Mouse (Mus musculus): ENCODE data around the gene Pnpo. TPM values are rescaled to one million over a fixed set of nuclear protein-coding genes. Genes with fewer than 3 reads are reported as not detected.

Pnpo gene
- polyA plus RNA-seq, 1 experiment from 2014 or later: 18.4 TPM

DNA sequence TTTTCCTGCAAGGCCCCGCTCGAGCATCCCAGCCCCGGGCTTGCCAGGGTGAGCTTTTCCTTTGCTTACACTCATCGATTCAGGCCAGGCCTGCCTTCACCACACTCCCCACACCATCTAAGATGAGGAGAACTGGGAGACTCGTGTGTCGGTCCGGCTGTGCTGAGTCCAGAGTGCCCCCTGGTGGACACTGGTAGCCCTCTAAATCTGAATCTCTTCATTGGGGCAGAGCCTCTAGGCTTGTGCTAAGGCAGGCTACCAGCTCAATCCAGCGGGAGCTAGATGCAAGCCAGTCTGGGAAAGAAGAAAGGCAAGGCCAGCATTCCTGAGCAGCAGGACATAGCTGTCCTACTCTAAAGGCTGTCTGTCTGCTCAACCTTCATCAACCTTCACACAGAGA lies 19.8 kb upstream of the Pnpo start:
- H3K27me3 ChIP-seq (ENCODE audit: insufficient read depth, low read length): no peaks in the 10 kb centered on the region
- H3K4me2 ChIP-seq: no peak overlapping the region
- peaks cover 44% of the 10 kb centered on the region for H3K36me3 ChIP-seq (ENCODE audit: insufficient read depth)
- H3K4me3 ChIP-seq (ENCODE audit: low read depth, low read length): no peak overlapping the region
- ATAC-seq (ENCODE audit: insufficient read depth): peak; percentile 80
- no peak overlapping the region for H3K27ac ChIP-seq (ENCODE audit: low read depth)
- H3K4me1 ChIP-seq (ENCODE audit: insufficient read depth): peaks cover 9% of the 10 kb centered on the region
- no peak overlapping the region for H3K9ac ChIP-seq
- peak; percentile 95 for DNase-seq
- 15% methylated on average over 8 of the region's 8 CpGs for WGBS
- TF ChIP-seq CTCF (IDR thresholded peaks at IDR 0.05; ENCODE audit: low read depth): peak; percentile 94
- no peaks in the 10 kb centered on the region for H3K9me3 ChIP-seq (ENCODE audit: low read depth, low read length)

GRCm38 (mm10) chr11:96957061-96957805 lies 13.4 kb upstream of the Pnpo start:
- TF ChIP-seq CTCF (IDR thresholded peaks at IDR 0.05; ENCODE audit: low read depth): no peak
- no peaks in the 10 kb centered on the region for H3K27me3 ChIP-seq (ENCODE audit: insufficient read depth, low read length)
- no peaks in the 10 kb centered on the region for H3K9me3 ChIP-seq (ENCODE audit: low read depth, low read length)
- H3K4me2 ChIP-seq: no peak overlapping the region
- peaks cover 91% of the 10 kb centered on the region for H3K36me3 ChIP-seq (ENCODE audit: insufficient read depth)
- H3K9ac ChIP-seq: no peak overlapping the region
- WGBS: 82% methylated on average over 10 of the region's 10 CpGs
- no peak overlapping the region for H3K27ac ChIP-seq (ENCODE audit: low read depth)
- no peak overlapping the region for H3K4me3 ChIP-seq (ENCODE audit: low read depth, low read length)
- DNase-seq: no peak
- no peak for ATAC-seq (ENCODE audit: insufficient read depth)
- no peaks in the 10 kb centered on the region for H3K4me1 ChIP-seq (ENCODE audit: insufficient read depth)

- WGBS: 57% methylated on average over 20 of the region's 20 CpGs
- peak; percentile 58 for TF ChIP-seq CTCF (IDR thresholded peaks at IDR 0.05; ENCODE audit: low read depth)
These were observed 12.4 kb upstream of the Pnpo start for GRCm38 (mm10) chr11:96956009-96956724.

GRCm38 (mm10) chr11:96955094-96955493 lies 11.3 kb upstream of the Pnpo start:
- 90% methylated on average over 4 of the region's 4 CpGs for WGBS
- Histone ChIP-seq H3K4me2 (no peak overlapping the region), H3K9me3 (ENCODE audit: low read depth, low read length) (no peaks in the 10 kb centered on the region), H3K4me1 (ENCODE audit: insufficient read depth) (no peaks in the 10 kb centered on the region), H3K9ac (no peak overlapping the region), H3K4me3 (ENCODE audit: low read depth, low read length) (no peak overlapping the region), H3K27ac (ENCODE audit: low read depth) (no peak overlapping the region), H3K36me3 (ENCODE audit: insufficient read depth) (peaks cover 84% of the 10 kb centered on the region), H3K27me3 (ENCODE audit: insufficient read depth, low read length) (no peaks in the 10 kb centered on the region)
- ATAC-seq (ENCODE audit: insufficient read depth): no peak
- no peak for TF ChIP-seq CTCF (IDR thresholded peaks at IDR 0.05; ENCODE audit: low read depth)
- no peak for DNase-seq

More at GRCm38 (mm10) chr11:96956009-96956724, 12.4 kb upstream of the Pnpo start:
- Histone ChIP-seq H3K36me3 (ENCODE audit: insufficient read depth) (peaks cover 91% of the 10 kb centered on the region), H3K27me3 (ENCODE audit: insufficient read depth, low read length) (no peaks in the 10 kb centered on the region), H3K9me3 (ENCODE audit: low read depth, low read length) (no peaks in the 10 kb centered on the region), H3K27ac (ENCODE audit: low read depth) (no peak overlapping the region), H3K4me1 (ENCODE audit: insufficient read depth) (no peaks in the 10 kb centered on the region), H3K4me3 (ENCODE audit: low read depth, low read length) (no peak overlapping the region), H3K4me2 (no peak overlapping the region), H3K9ac (no peak overlapping the region)
- DNase-seq: no peak
- ATAC-seq (ENCODE audit: insufficient read depth): no peak

GRCm38 (mm10) chr11:96952896-96953295 lies 9.1 kb upstream of the Pnpo start:
- no peak for DNase-seq
- H3K4me3 ChIP-seq (ENCODE audit: low read depth, low read length): no peak overlapping the region
- H3K4me2 ChIP-seq: no peak overlapping the region
- no peak overlapping the region for H3K27ac ChIP-seq (ENCODE audit: low read depth)
- peaks cover 67% of the 10 kb centered on the region for H3K36me3 ChIP-seq (ENCODE audit: insufficient read depth)
- H3K9ac ChIP-seq: no peak overlapping the region
- H3K4me1 ChIP-seq (ENCODE audit: insufficient read depth): no peaks in the 10 kb centered on the region
- ATAC-seq (ENCODE audit: insufficient read depth): no peak
- no peaks in the 10 kb centered on the region for H3K9me3 ChIP-seq (ENCODE audit: low read depth, low read length)
- WGBS: 68% methylated on average over 6 of the region's 6 CpGs
- no peaks in the 10 kb centered on the region for H3K27me3 ChIP-seq (ENCODE audit: insufficient read depth, low read length)
- no peak for TF ChIP-seq CTCF (IDR thresholded peaks at IDR 0.05; ENCODE audit: low read depth)

DNA sequence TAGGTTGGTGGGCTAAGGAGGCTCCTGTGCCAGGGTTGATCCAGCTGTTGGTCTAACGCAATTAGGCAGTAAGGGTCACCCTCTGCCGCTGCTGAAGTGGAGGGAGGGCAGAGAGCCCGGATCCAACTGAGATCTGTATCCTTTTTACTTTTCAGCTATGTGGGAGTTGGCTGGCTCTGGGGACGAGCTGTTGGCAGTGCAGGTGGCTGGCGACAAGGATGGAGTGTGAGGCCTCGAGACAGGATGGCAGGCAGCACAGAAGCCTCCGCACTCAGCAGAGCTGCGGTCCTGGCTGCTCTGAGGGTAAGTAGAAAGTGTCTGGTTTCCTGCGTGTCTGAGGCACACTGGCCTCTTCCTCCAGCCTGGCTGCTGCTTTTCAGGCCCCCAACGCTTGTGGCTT lies 8.6 kb upstream of the Pnpo start:
- Histone ChIP-seq H3K9me3 (ENCODE audit: low read depth, low read length) (no peaks in the 10 kb centered on the region), H3K4me3 (ENCODE audit: low read depth, low read length) (no peak overlapping the region), H3K27ac (ENCODE audit: low read depth) (no peak overlapping the region), H3K36me3 (ENCODE audit: insufficient read depth) (peaks cover 62% of the 10 kb centered on the region), H3K4me2 (no peak overlapping the region), H3K4me1 (ENCODE audit: insufficient read depth) (no peaks in the 10 kb centered on the region), H3K9ac (no peak overlapping the region), H3K27me3 (ENCODE audit: insufficient read depth, low read length) (no peaks in the 10 kb centered on the region)
- DNase-seq: no peak
- no peak for ATAC-seq (ENCODE audit: insufficient read depth)
- no peak for TF ChIP-seq CTCF (IDR thresholded peaks at IDR 0.05; ENCODE audit: low read depth)
- 77% methylated on average over 10 of the region's 10 CpGs for WGBS

GRCm38 (mm10) chr11:96950767-96951166 lies 7.0 kb upstream of the Pnpo start:
- H3K27ac ChIP-seq (ENCODE audit: low read depth): no peak overlapping the region
- H3K4me2 ChIP-seq: no peak overlapping the region
- H3K4me3 ChIP-seq (ENCODE audit: low read depth, low read length): no peak overlapping the region
- DNase-seq (no peak), ATAC-seq (ENCODE audit: insufficient read depth) (no peak)
- no peak overlapping the region for H3K9ac ChIP-seq
- 98% methylated on average over 3 of the region's 3 CpGs for WGBS
- no peaks in the 10 kb centered on the region for H3K27me3 ChIP-seq (ENCODE audit: insufficient read depth, low read length)
- H3K4me1 ChIP-seq (ENCODE audit: insufficient read depth): no peaks in the 10 kb centered on the region
- H3K9me3 ChIP-seq (ENCODE audit: low read depth, low read length): no peaks in the 10 kb centered on the region
- TF ChIP-seq CTCF (IDR thresholded peaks at IDR 0.05; ENCODE audit: low read depth): peak; percentile 42
- H3K36me3 ChIP-seq (ENCODE audit: insufficient read depth): peaks cover 47% of the 10 kb centered on the region

Measured in lung, embryonic 14.5 days (tissue).